ENCODE assay signal across 19 mouse cellular contexts in genomic region chr19:27489053-27489452, GRCm38 (mm10).
"Had no signal": no experiment of that assay in that cellular context is flagged by ENCODE, and none has a peak within 500 bp of the region (broad histone marks: within the 10 kb centered on the region; RNA-seq: fewer than 3 reads in every experiment).

No protein-coding gene starts in this region.

- ATAC-seq: liver, embryonic 12.5 days; midbrain, embryonic 13.5 days; midbrain, embryonic 16.5 days had no signal

- H3K4me1 ChIP-seq: limb, embryonic 10.5 days; limb, embryonic 13.5 days; liver, embryonic 12.5 days; liver, embryonic 15.5 days; lung, embryonic 15.5 days; megakaryocyte, embryonic 14.5 days; midbrain, embryonic 10.5 days; midbrain, embryonic 13.5 days had no signal

- H3K9ac ChIP-seq: limb, embryonic 13.5 days; liver, embryonic 12.5 days; liver, embryonic 15.5 days; lung, embryonic 15.5 days; midbrain, embryonic 13.5 days had no signal

- H3K9me3 ChIP-seq: limb, embryonic 10.5 days; limb, embryonic 13.5 days; liver, embryonic 12.5 days; liver, embryonic 15.5 days; lung, embryonic 15.5 days; megakaryocyte, embryonic 14.5 days; midbrain, embryonic 13.5 days had no signal

- H3K4me3 ChIP-seq: layer of hippocampus, adult 2 months; limb, embryonic 10.5 days; limb, embryonic 13.5 days; liver, embryonic 12.5 days; liver, embryonic 15.5 days; lung, embryonic 15.5 days; megakaryocyte, embryonic 14.5 days; midbrain, embryonic 10.5 days; midbrain, embryonic 13.5 days had no signal

- H3K27ac ChIP-seq: kidney, postnatal 0 days; layer of hippocampus, adult 2 months; limb, embryonic 10.5 days; limb, embryonic 13.5 days; liver, embryonic 12.5 days; liver, embryonic 15.5 days; lung, embryonic 15.5 days; midbrain, embryonic 10.5 days; midbrain, embryonic 13.5 days had no signal

- DNase-seq: kidney, postnatal 25 days; layer of hippocampus, adult 9-11 months; liver; lung, adult 18-20 months; lung, postnatal 10 days; lung, postnatal 36 days; thymus, adult 2 months; thymus, postnatal 25 days had no signal

- H3K27me3 ChIP-seq: limb, embryonic 13.5 days; liver, embryonic 12.5 days; liver, embryonic 15.5 days; lung, embryonic 15.5 days; megakaryocyte, embryonic 14.5 days; midbrain, embryonic 13.5 days had no signal

- H3K36me3 ChIP-seq: limb, embryonic 10.5 days; limb, embryonic 13.5 days; liver, embryonic 12.5 days; liver, embryonic 15.5 days; lung, embryonic 15.5 days; midbrain, embryonic 10.5 days; midbrain, embryonic 13.5 days had no signal

- H3K4me2 ChIP-seq: limb, embryonic 13.5 days; liver, embryonic 12.5 days; liver, embryonic 15.5 days; lung, embryonic 15.5 days; midbrain, embryonic 13.5 days had no signal
